Mouse (Mus musculus): Measurements from ENCODE around the gene Amd1. TPM values are rescaled to one million over a fixed set of nuclear protein-coding genes. Genes with fewer than 3 reads are reported as not detected.

Gene Amd1
- 25.5 and 27.3 TPM in 2 replicates for polyA plus RNA-seq (2015; fragmentation: Nextera tagmentation; extraction: Ambion mirVana)

- H3K9ac ChIP-seq (replicated peaks; ENCODE audit: low read depth): peak within 1 kb of the TSS; percentile 69
- H3K4me3 ChIP-seq (ENCODE audit: low read depth, low read length): peak within 1 kb of the TSS; percentile 86
- DNase-seq (ENCODE audit: low spot score) (peak; percentile 100), ATAC-seq (peak; percentile 97)
- H3K27ac ChIP-seq (ENCODE audit: low read length): peak within 1 kb of the TSS; percentile 94
- H3K36me3 ChIP-seq (ENCODE audit: insufficient read depth, low read length): no peaks in the 10 kb centered on the region
- under 1% methylated on average over 55 of the region's 55 CpGs for WGBS
- no peaks in the 10 kb centered on the region for H3K27me3 ChIP-seq (replicated peaks; ENCODE audit: insufficient read depth, low read length)
- peaks cover 5% of the 10 kb centered on the region; the same call in 1 of the 2 replicates for H3K4me1 ChIP-seq (ENCODE audit: insufficient read depth, low read depth, low read length)
- H3K9me3 ChIP-seq (ENCODE audit: low read length): no peaks in the 10 kb centered on the region
- TF ChIP-seq EP300 (IDR thresholded peaks at IDR 0.05): no peak
- no peak for TF ChIP-seq CTCF (IDR thresholded peaks at IDR 0.05)
- H3K4me2 ChIP-seq (replicated peaks; ENCODE audit: low read depth, low read length): peak within 1 kb of the TSS; percentile 93
Observed at GRCm38 (mm10) chr10:40302140-40302985, at the start of gene Amd1. Gene Amd1 (minus strand): TSS chr10:40302186.

- ATAC-seq: no peak
- peak overlapping the region; percentile 91; the same call in 1 of the 2 replicates for H3K4me3 ChIP-seq (ENCODE audit: low read depth, low read length)
Observed at GRCm38 (mm10) chr10:40351156-40351555, 49.2 kb upstream of the Amd1 start.

GRCm38 (mm10) chr10:40350245-40350932 lies 48.4 kb upstream of the Amd1 start:
- Histone ChIP-seq H3K4me2 (replicated peaks; ENCODE audit: low read depth, low read length) (peak overlapping the region; percentile 88), H3K4me1 (ENCODE audit: insufficient read depth, low read depth, low read length) (no peaks in the 10 kb centered on the region; the same call in 1 of the 2 replicates), H3K9me3 (ENCODE audit: low read length) (no peaks in the 10 kb centered on the region), H3K36me3 (ENCODE audit: insufficient read depth, low read length) (no peaks in the 10 kb centered on the region), H3K27ac (ENCODE audit: low read length) (no peak overlapping the region), H3K27me3 (replicated peaks; ENCODE audit: insufficient read depth, low read length) (no peaks in the 10 kb centered on the region), H3K4me3 (ENCODE audit: low read depth, low read length) (peak overlapping the region; percentile 91), H3K9ac (replicated peaks; ENCODE audit: low read depth) (peak overlapping the region; percentile 71; the same call in 1 of the 2 replicates)
- WGBS: 43% methylated on average over 12 of the region's 12 CpGs
- no peak for TF ChIP-seq CTCF (IDR thresholded peaks at IDR 0.05)
- DNase-seq (ENCODE audit: low spot score): no peak
- no peak for ATAC-seq

More at GRCm38 (mm10) chr10:40351156-40351555, 49.2 kb upstream of the Amd1 start:
- Histone ChIP-seq H3K4me2 (replicated peaks; ENCODE audit: low read depth, low read length) (no peak overlapping the region; the same call in 1 of the 2 replicates), H3K9ac (replicated peaks; ENCODE audit: low read depth) (no peak overlapping the region), H3K36me3 (ENCODE audit: insufficient read depth, low read length) (no peaks in the 10 kb centered on the region), H3K27ac (ENCODE audit: low read length) (no peak overlapping the region), H3K9me3 (ENCODE audit: low read length) (no peaks in the 10 kb centered on the region), H3K27me3 (replicated peaks; ENCODE audit: insufficient read depth, low read length) (no peaks in the 10 kb centered on the region), H3K4me1 (ENCODE audit: insufficient read depth, low read depth, low read length) (no peaks in the 10 kb centered on the region; the same call in 1 of the 2 replicates)
- no peak for DNase-seq (ENCODE audit: low spot score)
- TF ChIP-seq CTCF (IDR thresholded peaks at IDR 0.05): no peak
- TF ChIP-seq EP300 (IDR thresholded peaks at IDR 0.05): no peak
- WGBS: 77% methylated on average over 4 of the region's 4 CpGs

DNA sequence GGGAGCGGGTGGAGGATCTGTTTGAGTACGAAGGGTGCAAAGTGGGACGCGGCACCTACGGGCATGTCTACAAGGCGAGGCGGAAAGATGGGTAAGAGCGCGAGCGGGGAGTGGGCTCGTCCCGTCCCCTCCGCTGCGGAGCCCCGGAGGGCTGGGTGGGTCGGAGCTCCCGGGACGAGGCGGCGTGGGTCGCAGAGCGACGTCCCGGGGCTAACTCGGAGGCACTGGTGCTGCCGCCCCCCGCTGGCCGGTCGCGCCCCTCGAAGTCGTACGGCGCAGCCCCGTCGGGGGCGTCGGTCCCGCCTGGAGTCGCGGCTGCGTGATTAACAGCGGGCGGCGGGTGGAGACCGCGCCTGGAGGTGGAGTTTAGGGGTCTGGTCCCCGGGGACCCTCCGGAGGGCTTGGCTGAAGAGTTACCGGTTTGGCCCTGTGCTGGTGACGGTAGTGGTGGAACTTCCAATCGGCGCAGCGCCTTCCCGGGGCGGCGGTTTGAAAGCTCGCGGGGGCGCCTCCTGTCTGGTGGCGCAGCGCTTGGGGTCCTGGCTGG lies 47.7 kb upstream of the Amd1 start:
- ATAC-seq: peak; percentile 12
- TF ChIP-seq EP300 (IDR thresholded peaks at IDR 0.05) (no peak), CTCF (IDR thresholded peaks at IDR 0.05) (peak; percentile 54; the same call in 1 of the 2 replicates)
- Histone ChIP-seq H3K27ac (ENCODE audit: low read length) (peak overlapping the region; percentile 93), H3K4me2 (replicated peaks; ENCODE audit: low read depth, low read length) (peak overlapping the region; percentile 88), H3K27me3 (replicated peaks; ENCODE audit: insufficient read depth, low read length) (no peaks in the 10 kb centered on the region), H3K9me3 (ENCODE audit: low read length) (no peaks in the 10 kb centered on the region), H3K9ac (replicated peaks; ENCODE audit: low read depth) (peak overlapping the region; percentile 71), H3K4me3 (ENCODE audit: low read depth, low read length) (peak overlapping the region; percentile 91), H3K36me3 (ENCODE audit: insufficient read depth, low read length) (no peaks in the 10 kb centered on the region), H3K4me1 (ENCODE audit: insufficient read depth, low read depth, low read length) (no peaks in the 10 kb centered on the region; the same call in 1 of the 2 replicates)
- WGBS: 3% methylated on average over 30 of the region's 62 CpGs
- peak; percentile 68 for DNase-seq (ENCODE audit: low spot score)

DNA sequence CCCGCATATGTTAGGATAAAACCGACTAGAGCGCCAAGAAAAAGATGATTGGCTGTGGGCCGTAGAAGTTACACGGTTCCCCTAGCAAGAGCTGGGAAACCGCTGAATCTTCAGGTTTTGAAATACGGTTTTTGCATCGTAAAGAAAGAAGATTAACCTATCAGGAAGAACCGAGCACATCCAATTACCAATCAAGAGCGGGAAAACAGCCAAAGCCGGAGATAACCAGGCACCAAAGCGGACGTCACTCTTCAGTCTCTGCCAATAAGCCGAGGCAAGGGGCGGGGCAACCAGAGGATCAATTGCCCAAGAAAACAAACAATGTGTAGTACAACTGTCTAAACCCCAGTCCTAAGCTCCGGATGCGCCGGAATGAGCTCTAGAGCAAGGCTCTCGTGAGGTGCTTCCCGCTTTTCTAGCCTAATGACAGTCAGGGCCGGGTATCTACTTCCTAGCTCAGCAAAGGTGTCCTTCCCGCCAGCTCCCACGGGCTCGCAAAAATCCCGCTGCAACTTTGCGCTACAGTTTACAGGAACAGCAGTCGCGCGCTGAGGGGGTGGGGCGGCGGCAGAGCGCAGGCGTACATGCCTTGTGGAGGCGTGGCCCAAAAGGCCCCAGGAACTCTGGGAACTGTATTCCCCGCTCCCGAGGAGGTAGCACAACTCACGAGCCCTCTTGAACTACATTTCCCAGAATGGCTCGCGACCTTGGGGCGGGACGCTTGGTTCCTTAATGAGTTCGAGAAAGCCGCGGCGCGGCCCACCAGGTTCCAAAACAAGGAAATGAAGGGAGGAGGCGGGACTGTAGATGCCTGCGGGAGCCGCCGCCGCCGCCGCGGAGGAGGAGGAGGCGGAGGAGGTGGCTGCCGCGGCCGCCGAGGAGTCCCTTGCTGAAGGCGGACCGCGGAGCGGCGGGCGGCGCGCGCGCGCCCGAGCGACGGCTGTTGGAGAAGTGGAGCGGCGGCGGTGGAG lies 46.9 kb upstream of the Amd1 start:
- DNase-seq (ENCODE audit: low spot score): peak; percentile 100
- Histone ChIP-seq H3K9me3 (ENCODE audit: low read length) (no peaks in the 10 kb centered on the region), H3K4me2 (replicated peaks; ENCODE audit: low read depth, low read length) (peak overlapping the region; percentile 88), H3K4me1 (ENCODE audit: insufficient read depth, low read depth, low read length) (no peaks in the 10 kb centered on the region; the same call in 1 of the 2 replicates), H3K27me3 (replicated peaks; ENCODE audit: insufficient read depth, low read length) (no peaks in the 10 kb centered on the region), H3K36me3 (ENCODE audit: insufficient read depth, low read length) (no peaks in the 10 kb centered on the region), H3K27ac (ENCODE audit: low read length) (peak overlapping the region; percentile 93), H3K4me3 (ENCODE audit: low read depth, low read length) (peak overlapping the region; percentile 91), H3K9ac (replicated peaks; ENCODE audit: low read depth) (peak overlapping the region; percentile 71)
- peak; percentile 47 for TF ChIP-seq EP300 (IDR thresholded peaks at IDR 0.05)
- TF ChIP-seq CTCF (IDR thresholded peaks at IDR 0.05): no peak
- peak; percentile 99 for ATAC-seq
- WGBS: 1% methylated on average over 62 of the region's 76 CpGs
